Mouse (Mus musculus) embryonic fibroblast, embryonic 13.5 days (primary cell): ENCODE data around the gene Bcam.

Experiments
- CTCF ChIP-seq: IDR thresholded peaks from 2 replicates; pipeline ENCODE4 v1.5.1; 2011; ENCODE audit warnings: mild to moderate bottlenecking, control low read depth, low read length, moderate library complexity, borderline replicate concordance; ENCODE audit not compliant: insufficient read depth
- POLR2A ChIP-seq: IDR thresholded peaks from 2 replicates; pipeline ENCODE4 v1.6.1; 2011; ENCODE audit warnings: low read depth, mild to moderate bottlenecking, control low read depth, low read length, moderate library complexity

DNA sequence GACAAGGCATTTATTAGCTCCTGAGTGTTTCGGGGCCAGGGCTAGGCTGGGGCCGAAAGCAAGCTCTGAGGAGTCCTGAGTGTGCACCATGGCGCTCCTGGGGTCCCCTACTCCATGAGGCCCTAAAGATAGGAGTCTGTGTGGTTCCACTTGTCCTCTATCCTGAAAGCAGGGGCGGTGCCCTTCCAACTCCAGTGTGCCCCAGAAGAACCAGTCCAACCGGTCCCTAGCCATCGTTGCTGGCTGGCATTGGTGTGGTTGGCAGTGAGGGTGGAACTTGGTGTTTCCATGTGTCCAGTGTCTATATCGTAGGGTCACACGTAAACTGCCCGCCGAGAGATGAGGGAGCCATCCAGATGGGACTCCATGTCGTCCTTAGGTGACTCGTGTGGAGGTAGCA lies 46.6 kb downstream of the Bcam start:
- TF ChIP-seq POLR2A = no peak
- TF ChIP-seq CTCF = no peak
